Mouse (Mus musculus): ENCODE results near the gene Noxo1. TPM values are rescaled to one million over a fixed set of nuclear protein-coding genes. Genes with fewer than 3 reads are reported as not detected.

The Noxo1 gene
- polyA plus RNA-seq, 1 experiment from 2014 or later: 1.0 TPM

DNA sequence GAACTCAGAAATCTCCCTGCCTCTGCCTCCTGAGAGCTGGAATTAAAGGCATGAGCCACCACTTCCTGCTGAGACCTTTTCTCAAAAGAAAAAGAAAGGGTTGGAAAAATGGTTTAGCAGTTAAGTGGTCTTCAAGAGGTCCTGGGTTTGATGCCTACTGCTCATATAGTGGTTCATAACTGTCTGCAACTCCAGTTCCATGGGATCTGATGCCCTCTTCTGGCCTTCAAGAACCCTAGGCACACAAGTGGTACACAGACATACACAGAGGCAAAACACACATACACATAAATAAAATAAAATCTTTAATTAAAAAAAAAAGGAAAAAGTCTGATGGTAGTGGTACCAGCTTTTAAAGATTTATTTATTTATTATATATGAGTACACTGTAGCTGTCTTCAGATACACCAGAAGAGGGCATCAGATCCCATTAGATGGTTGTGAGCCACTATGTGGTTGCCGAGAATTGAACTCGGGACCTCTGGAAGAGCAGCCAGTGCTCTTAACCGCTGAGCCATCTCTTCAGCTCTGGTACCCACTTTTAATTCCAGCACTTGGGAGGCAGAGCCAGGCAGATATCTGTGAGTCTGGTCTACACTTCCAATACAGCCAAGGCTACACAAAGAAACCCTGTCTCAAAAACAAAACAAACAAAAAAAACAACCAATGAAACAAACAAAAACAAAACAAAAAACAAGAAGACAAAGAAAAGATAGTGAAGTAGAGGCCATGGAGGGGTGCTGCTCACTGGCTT is 29.8 kb downstream of the Noxo1 start:
- no peak for DNase-seq (ENCODE audit: low spot score)
- no peaks in the 10 kb centered on the region for H3K27me3 ChIP-seq (ENCODE audit: low read depth, poor library complexity, severe bottlenecking)
- H3K9me3 ChIP-seq (replicated peaks): no peaks in the 10 kb centered on the region
- no peak overlapping the region for H3K27ac ChIP-seq (replicated peaks)
- H3K36me3 ChIP-seq: peaks cover 18% of the 10 kb centered on the region
- peaks cover 33% of the 10 kb centered on the region for H3K4me1 ChIP-seq
- WGBS: 82% methylated on average over 3 of the region's 3 CpGs
- no peak overlapping the region for H3K4me3 ChIP-seq

DNA sequence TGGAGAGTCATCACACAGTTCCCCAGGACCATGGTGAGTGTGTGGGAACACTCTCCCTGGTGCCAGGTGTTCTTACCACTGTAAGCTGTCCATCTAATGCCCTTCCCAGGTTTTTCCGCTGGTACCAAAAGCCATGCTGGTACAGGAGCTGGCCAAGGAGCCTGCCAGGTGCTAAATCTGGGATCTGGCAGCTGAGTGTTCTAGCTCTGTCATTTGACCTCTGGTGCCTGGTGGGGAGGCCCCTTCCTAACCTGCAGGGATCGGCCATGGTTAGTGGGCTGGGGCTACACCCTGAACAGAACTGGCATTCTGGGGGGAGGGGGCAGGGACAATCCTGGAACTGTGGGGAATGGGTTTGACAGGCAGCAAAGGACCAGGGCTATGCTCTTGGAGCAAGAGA is 31.6 kb downstream of the Noxo1 start, which contains the start of gene Rpl3l:
Gene Rpl3l (plus strand): TSS at position 203 of the 400 bp plus-strand sequence.
- 77% methylated on average over 2 of the region's 2 CpGs for WGBS
- no peaks in the 10 kb centered on the region for H3K27me3 ChIP-seq (ENCODE audit: low read depth, poor library complexity, severe bottlenecking)
- no peaks in the 10 kb centered on the region for H3K9me3 ChIP-seq (replicated peaks)
- peaks cover 1% of the 10 kb centered on the region for H3K36me3 ChIP-seq
- no peak within 1 kb of the TSS for H3K27ac ChIP-seq (replicated peaks)
- H3K4me3 ChIP-seq: no peak within 1 kb of the TSS
- DNase-seq (ENCODE audit: low spot score): no peak
- peaks cover 16% of the 10 kb centered on the region for H3K4me1 ChIP-seq

DNA sequence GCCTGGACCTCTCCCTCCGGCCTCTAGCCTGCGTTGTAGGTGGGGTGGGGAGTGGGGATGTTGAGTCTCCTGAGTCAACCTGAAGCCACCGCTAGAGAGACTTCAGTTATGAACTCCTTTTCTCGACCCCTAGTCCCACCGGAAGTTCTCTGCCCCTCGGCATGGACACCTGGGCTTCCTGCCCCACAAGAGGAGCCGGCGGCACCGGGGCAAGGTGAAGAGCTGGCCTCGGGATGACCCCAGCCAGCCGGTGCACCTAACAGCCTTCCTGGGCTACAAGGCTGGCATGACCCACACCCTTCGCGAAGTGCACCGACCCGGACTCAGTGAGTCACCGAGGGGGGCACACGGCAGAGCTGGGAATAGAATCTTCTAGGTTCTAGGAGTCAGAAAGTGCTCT is 32.1 kb downstream of the Noxo1 start:
- Histone ChIP-seq H3K4me1 (peaks cover 10% of the 10 kb centered on the region), H3K27ac (replicated peaks) (no peak overlapping the region), H3K27me3 (ENCODE audit: low read depth, poor library complexity, severe bottlenecking) (no peaks in the 10 kb centered on the region), H3K36me3 (no peaks in the 10 kb centered on the region), H3K9me3 (replicated peaks) (no peaks in the 10 kb centered on the region), H3K4me3 (no peak overlapping the region)
- no peak for DNase-seq (ENCODE audit: low spot score)
- WGBS: 73% methylated on average over 17 of the region's 17 CpGs

GRCm38 (mm10) chr17:24729067-24729466 is 33.0 kb downstream of the Noxo1 start:
- Histone ChIP-seq H3K4me1 (peaks cover 3% of the 10 kb centered on the region; the same call in 1 of the 2 replicates), H3K27ac (replicated peaks) (no peak overlapping the region), H3K9me3 (replicated peaks) (no peaks in the 10 kb centered on the region), H3K27me3 (ENCODE audit: low read depth, poor library complexity, severe bottlenecking) (no peaks in the 10 kb centered on the region), H3K36me3 (no peaks in the 10 kb centered on the region), H3K4me3 (no peak overlapping the region)
- no peak for DNase-seq (ENCODE audit: low spot score)
- 86% methylated on average over 6 of the region's 6 CpGs for WGBS

- Histone ChIP-seq H3K9me3 (replicated peaks) (no peaks in the 10 kb centered on the region), H3K27ac (replicated peaks) (no peak overlapping the region), H3K4me1 (peaks cover 3% of the 10 kb centered on the region), H3K27me3 (ENCODE audit: low read depth, poor library complexity, severe bottlenecking) (no peaks in the 10 kb centered on the region), H3K36me3 (no peaks in the 10 kb centered on the region), H3K4me3 (no peak overlapping the region)
- 85% methylated on average over 14 of the region's 14 CpGs for WGBS
- DNase-seq (ENCODE audit: low spot score): no peak
Observed at GRCm38 (mm10) chr17:24730787-24731186, 34.8 kb downstream of the Noxo1 start.

- no peak overlapping the region for H3K27ac ChIP-seq (replicated peaks)
- no peaks in the 10 kb centered on the region for H3K9me3 ChIP-seq (replicated peaks)
- no peaks in the 10 kb centered on the region for H3K27me3 ChIP-seq (ENCODE audit: low read depth, poor library complexity, severe bottlenecking)
- 78% methylated on average over 12 of the region's 12 CpGs for WGBS
- no peak overlapping the region for H3K4me3 ChIP-seq
- no peak for DNase-seq (ENCODE audit: low spot score)
- no peaks in the 10 kb centered on the region for H3K36me3 ChIP-seq
- peaks cover 16% of the 10 kb centered on the region for H3K4me1 ChIP-seq
Observed at GRCm38 (mm10) chr17:24732233-24732935, 36.4 kb downstream of the Noxo1 start.

DNA sequence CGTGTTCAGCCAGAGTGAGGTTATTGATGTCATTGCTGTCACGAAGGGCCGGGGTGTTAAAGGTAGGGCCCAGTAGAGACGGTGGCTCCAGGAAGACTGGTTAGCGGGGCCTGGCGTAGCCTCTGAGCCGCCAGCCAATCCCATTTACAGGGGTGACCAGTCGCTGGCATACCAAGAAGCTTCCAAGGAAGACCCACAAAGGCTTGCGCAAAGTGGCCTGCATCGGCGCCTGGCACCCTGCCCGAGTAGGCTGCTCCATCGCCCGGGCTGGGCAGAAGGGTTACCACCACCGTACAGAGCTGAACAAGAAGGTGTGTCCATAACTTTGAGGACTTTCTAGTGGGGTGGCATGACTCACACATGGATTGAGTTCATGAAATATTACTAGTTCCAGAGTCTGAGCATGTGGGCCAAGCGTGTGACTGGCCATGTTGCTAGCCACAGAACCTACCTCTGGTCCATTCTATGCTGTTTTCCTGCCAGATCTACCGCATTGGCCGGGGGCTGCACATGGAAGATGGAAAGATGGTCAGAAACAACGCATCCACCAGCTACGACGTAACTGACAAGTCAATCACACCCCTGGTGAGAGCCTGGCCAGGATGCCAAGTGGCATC is 37.5 kb downstream of the Noxo1 start:
- no peak overlapping the region for H3K4me3 ChIP-seq
- H3K27me3 ChIP-seq (ENCODE audit: low read depth, poor library complexity, severe bottlenecking): no peaks in the 10 kb centered on the region
- 89% methylated on average over 21 of the region's 21 CpGs for WGBS
- H3K36me3 ChIP-seq: no peaks in the 10 kb centered on the region
- H3K4me1 ChIP-seq: peaks cover 22% of the 10 kb centered on the region
- DNase-seq (ENCODE audit: low spot score): no peak
- H3K9me3 ChIP-seq (replicated peaks): no peaks in the 10 kb centered on the region
- H3K27ac ChIP-seq (replicated peaks): no peak overlapping the region

GRCm38 (mm10) chr17:24734513-24734912 is 38.5 kb downstream of the Noxo1 start:
- no peak for DNase-seq (ENCODE audit: low spot score)
- H3K27me3 ChIP-seq (ENCODE audit: low read depth, poor library complexity, severe bottlenecking): no peaks in the 10 kb centered on the region
- 82% methylated on average over 1 of the region's 1 CpGs for WGBS
- no peak overlapping the region for H3K4me3 ChIP-seq
- no peak overlapping the region for H3K27ac ChIP-seq (replicated peaks)
- peaks cover 22% of the 10 kb centered on the region for H3K4me1 ChIP-seq
- no peaks in the 10 kb centered on the region for H3K36me3 ChIP-seq
- H3K9me3 ChIP-seq (replicated peaks): no peaks in the 10 kb centered on the region

DNA sequence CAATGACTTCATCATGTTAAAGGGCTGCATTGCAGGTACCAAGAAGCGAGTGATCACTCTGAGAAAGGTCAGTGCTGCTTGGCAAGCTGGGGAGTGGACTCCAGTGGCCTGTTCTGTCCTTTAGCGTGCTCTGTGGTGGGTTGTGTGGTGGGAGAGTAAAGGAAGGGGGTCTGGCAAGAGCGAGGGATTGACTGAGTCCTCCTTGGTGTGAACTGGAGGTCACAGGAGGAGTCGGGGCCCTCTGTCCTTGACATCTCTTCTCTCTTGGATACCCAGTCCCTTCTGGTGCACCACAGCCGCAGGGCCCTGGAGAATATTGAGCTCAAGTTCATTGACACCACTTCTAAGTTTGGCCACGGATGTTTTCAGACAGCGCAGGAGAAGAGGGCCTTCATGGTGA is 39.4 kb downstream of the Noxo1 start:
- DNase-seq (ENCODE audit: low spot score): no peak
- H3K36me3 ChIP-seq: 0 out of 2 replicates have a peak, but pooled peaks cover 6% of the 10 kb centered on the region
- H3K27me3 ChIP-seq (ENCODE audit: low read depth, poor library complexity, severe bottlenecking): no peaks in the 10 kb centered on the region
- 80% methylated on average over 7 of the region's 7 CpGs for whole genome bisulfite sequencing
- peak overlapping the region; percentile 57; the same call in 1 of the 2 replicates for H3K4me3 ChIP-seq
- H3K4me1 ChIP-seq: peaks cover 22% of the 10 kb centered on the region
- no peaks in the 10 kb centered on the region for H3K9me3 ChIP-seq (replicated peaks)
- H3K27ac ChIP-seq (replicated peaks): no peak overlapping the region

GRCm38 (mm10) chr17:24736330-24737051 is 40.5 kb downstream of the Noxo1 start, which contains the start of gene Msrb1:
Gene Msrb1, plus strand, starts transcription at chr17:24736642.
- WGBS: 1% methylated on average over 29 of the region's 29 CpGs
- H3K4me1 ChIP-seq: peaks cover 22% of the 10 kb centered on the region
- H3K9me3 ChIP-seq (replicated peaks): no peaks in the 10 kb centered on the region
- no peaks in the 10 kb centered on the region for H3K27me3 ChIP-seq (ENCODE audit: low read depth, poor library complexity, severe bottlenecking)
- H3K36me3 ChIP-seq: 0 out of 2 replicates have a peak, but pooled peaks cover 6% of the 10 kb centered on the region
- peak within 1 kb of the TSS; percentile 81 for H3K27ac ChIP-seq (replicated peaks)
- DNase-seq (ENCODE audit: low spot score): peak; percentile 95
- peak within 1 kb of the TSS; percentile 57 for H3K4me3 ChIP-seq

GRCm38 (mm10) chr17:24737135-24737810 is 41.2 kb downstream of the Noxo1 start:
- DNase-seq (ENCODE audit: low spot score): no peak
- Histone ChIP-seq H3K36me3 (0 out of 2 replicates have a peak, but pooled peaks cover 6% of the 10 kb centered on the region), H3K9me3 (replicated peaks) (no peaks in the 10 kb centered on the region), H3K27ac (replicated peaks) (no peak overlapping the region), H3K4me1 (peaks cover 22% of the 10 kb centered on the region), H3K27me3 (ENCODE audit: low read depth, poor library complexity, severe bottlenecking) (no peaks in the 10 kb centered on the region), H3K4me3 (peak overlapping the region; percentile 57)
- 32% methylated on average over 8 of the region's 8 CpGs for WGBS

GRCm38 (mm10) chr17:24738238-24738637 is 42.2 kb downstream of the Noxo1 start:
- WGBS: 80% methylated on average over 4 of the region's 4 CpGs
- no peak for DNase-seq (ENCODE audit: low spot score)

More at GRCm38 (mm10) chr17:24738238-24738637, 42.2 kb downstream of the Noxo1 start:
- Histone ChIP-seq H3K36me3 (0 out of 2 replicates have a peak, but pooled peaks cover 6% of the 10 kb centered on the region), H3K27ac (replicated peaks) (no peak overlapping the region), H3K4me3 (no peak overlapping the region), H3K27me3 (ENCODE audit: low read depth, poor library complexity, severe bottlenecking) (no peaks in the 10 kb centered on the region), H3K4me1 (peaks cover 22% of the 10 kb centered on the region), H3K9me3 (replicated peaks) (no peaks in the 10 kb centered on the region)

All from midbrain, embryonic 10.5 days (tissue).